Mouse (Mus musculus): ENCODE data around the gene Cyp3a16. TPM values are rescaled to one million over a fixed set of nuclear protein-coding genes. Genes with fewer than 3 reads are reported as not detected.
"Not testable (repeated sequence)": the region's sequence is repeated elsewhere in the genome, so short reads cannot be mapped to it uniquely, and the experiment has no call there.

Gene Cyp3a16
- polyA plus RNA-seq (2014; fragmentation: Nextera tagmentation; extraction: Ambion mirVana): not detected in 2 replicates

- not testable (repeated sequence) for H3K36me3 ChIP-seq (ENCODE audit: control insufficient read depth, insufficient read depth, low read length); H3K9me3 ChIP-seq (ENCODE audit: control insufficient read depth, low read length); H3K4me1 ChIP-seq (ENCODE audit: control insufficient read depth, insufficient read depth, low read length); H3K27me3 ChIP-seq (replicated peaks; ENCODE audit: control insufficient read depth, insufficient read depth, low read length); DNase-seq (ENCODE audit: low spot score); ATAC-seq (ENCODE audit: low read depth); H3K9ac ChIP-seq (ENCODE audit: low read depth, low read length); H3K4me2 ChIP-seq (ENCODE audit: low read depth, low read length); H3K27ac ChIP-seq (replicated peaks; ENCODE audit: low read depth, low read length); H3K4me3 ChIP-seq (ENCODE audit: low read depth, low read length)
- 74% methylated on average over 2 of the region's 2 CpGs for WGBS
These were observed at the start of gene Cyp3a16 for GRCm38 (mm10) chr5:145469623-145470022. Gene Cyp3a16 (minus strand): TSS chr5:145469723.

- WGBS: no CpG with 5 or more reads among the region's 6 CpGs
- H3K27me3 ChIP-seq (replicated peaks; ENCODE audit: control insufficient read depth, insufficient read depth, low read length): no peaks in the 10 kb centered on the region
- H3K9ac ChIP-seq (ENCODE audit: low read depth, low read length): no peak overlapping the region
- no peaks in the 10 kb centered on the region for H3K4me1 ChIP-seq (ENCODE audit: control insufficient read depth, insufficient read depth, low read length)
- ATAC-seq (ENCODE audit: low read depth) (no peak), DNase-seq (ENCODE audit: low spot score) (no peak)
- no peak overlapping the region for H3K4me2 ChIP-seq (ENCODE audit: low read depth, low read length)
- H3K36me3 ChIP-seq (ENCODE audit: control insufficient read depth, insufficient read depth, low read length): no peaks in the 10 kb centered on the region
- H3K4me3 ChIP-seq (ENCODE audit: low read depth, low read length): no peak overlapping the region
- H3K9me3 ChIP-seq (ENCODE audit: control insufficient read depth, low read length): no peaks in the 10 kb centered on the region
- H3K27ac ChIP-seq (replicated peaks; ENCODE audit: low read depth, low read length): no peak overlapping the region
These were observed 20.8 kb upstream of the Cyp3a16 start for GRCm38 (mm10) chr5:145490300-145490699.

GRCm38 (mm10) chr5:145464304-145465088 lies 5.0 kb downstream of the Cyp3a16 start:
- H3K9me3 ChIP-seq (ENCODE audit: control insufficient read depth, low read length): no peaks in the 10 kb centered on the region
- no peak for ATAC-seq (ENCODE audit: low read depth)
- no peaks in the 10 kb centered on the region for H3K36me3 ChIP-seq (ENCODE audit: control insufficient read depth, insufficient read depth, low read length)
- DNase-seq (ENCODE audit: low spot score): no peak
- no peak overlapping the region for H3K4me3 ChIP-seq (ENCODE audit: low read depth, low read length)
- no peaks in the 10 kb centered on the region for H3K27me3 ChIP-seq (replicated peaks; ENCODE audit: control insufficient read depth, insufficient read depth, low read length)
- H3K9ac ChIP-seq (ENCODE audit: low read depth, low read length): no peak overlapping the region
- H3K4me1 ChIP-seq (ENCODE audit: control insufficient read depth, insufficient read depth, low read length): no peaks in the 10 kb centered on the region
- WGBS: 60% methylated on average over 5 of the region's 5 CpGs
- no peak overlapping the region for H3K4me2 ChIP-seq (ENCODE audit: low read depth, low read length)
- H3K27ac ChIP-seq (replicated peaks; ENCODE audit: low read depth, low read length): no peak overlapping the region

GRCm38 (mm10) chr5:145462321-145462720 lies 7.2 kb downstream of the Cyp3a16 start:
- WGBS: 86% methylated on average over 4 of the region's 4 CpGs
- ATAC-seq (ENCODE audit: low read depth): no peak
- H3K27me3 ChIP-seq (replicated peaks; ENCODE audit: control insufficient read depth, insufficient read depth, low read length): no peaks in the 10 kb centered on the region
- H3K4me3 ChIP-seq (ENCODE audit: low read depth, low read length): no peak overlapping the region
- H3K4me2 ChIP-seq (ENCODE audit: low read depth, low read length): no peak overlapping the region
- no peaks in the 10 kb centered on the region for H3K4me1 ChIP-seq (ENCODE audit: control insufficient read depth, insufficient read depth, low read length)
- no peak overlapping the region for H3K9ac ChIP-seq (ENCODE audit: low read depth, low read length)
- no peak overlapping the region for H3K27ac ChIP-seq (replicated peaks; ENCODE audit: low read depth, low read length)
- no peaks in the 10 kb centered on the region for H3K9me3 ChIP-seq (ENCODE audit: control insufficient read depth, low read length)
- no peak for DNase-seq (ENCODE audit: low spot score)
- no peaks in the 10 kb centered on the region for H3K36me3 ChIP-seq (ENCODE audit: control insufficient read depth, insufficient read depth, low read length)

GRCm38 (mm10) chr5:145454389-145454788 lies 15.1 kb downstream of the Cyp3a16 start:
- H3K4me2 ChIP-seq (ENCODE audit: low read depth, low read length): no peak overlapping the region
- no peaks in the 10 kb centered on the region for H3K27me3 ChIP-seq (replicated peaks; ENCODE audit: control insufficient read depth, insufficient read depth, low read length)
- no peak overlapping the region for H3K27ac ChIP-seq (replicated peaks; ENCODE audit: low read depth, low read length)
- no peaks in the 10 kb centered on the region for H3K4me1 ChIP-seq (ENCODE audit: control insufficient read depth, insufficient read depth, low read length)
- DNase-seq (ENCODE audit: low spot score): no peak
- H3K4me3 ChIP-seq (ENCODE audit: low read depth, low read length): no peak overlapping the region
- no peaks in the 10 kb centered on the region for H3K36me3 ChIP-seq (ENCODE audit: control insufficient read depth, insufficient read depth, low read length)
- WGBS: 78% methylated on average over 4 of the region's 4 CpGs
- H3K9me3 ChIP-seq (ENCODE audit: control insufficient read depth, low read length): 0 out of 2 replicates have a peak, but pooled peaks cover 6% of the 10 kb centered on the region
- H3K9ac ChIP-seq (ENCODE audit: low read depth, low read length): no peak overlapping the region
- ATAC-seq (ENCODE audit: low read depth): no peak

GRCm38 (mm10) chr5:145433688-145434087 lies 35.8 kb downstream of the Cyp3a16 start:
- Histone ChIP-seq H3K27me3 (replicated peaks; ENCODE audit: control insufficient read depth, insufficient read depth, low read length) (no peaks in the 10 kb centered on the region), H3K4me2 (ENCODE audit: low read depth, low read length) (no peak overlapping the region), H3K36me3 (ENCODE audit: control insufficient read depth, insufficient read depth, low read length) (no peaks in the 10 kb centered on the region), H3K27ac (replicated peaks; ENCODE audit: low read depth, low read length) (no peak overlapping the region), H3K9ac (ENCODE audit: low read depth, low read length) (no peak overlapping the region), H3K4me1 (ENCODE audit: control insufficient read depth, insufficient read depth, low read length) (no peaks in the 10 kb centered on the region), H3K4me3 (ENCODE audit: low read depth, low read length) (no peak overlapping the region), H3K9me3 (ENCODE audit: control insufficient read depth, low read length) (peaks cover 28% of the 10 kb centered on the region; the same call in 1 of the 2 replicates)
- WGBS: 68% methylated on average over 1 of the region's 1 CpGs
- ATAC-seq (ENCODE audit: low read depth) (no peak), DNase-seq (ENCODE audit: low spot score) (no peak)

GRCm38 (mm10) chr5:145431004-145431403 lies 38.5 kb downstream of the Cyp3a16 start:
- Histone ChIP-seq H3K36me3 (ENCODE audit: control insufficient read depth, insufficient read depth, low read length) (no peaks in the 10 kb centered on the region), H3K9ac (ENCODE audit: low read depth, low read length) (no peak overlapping the region), H3K27ac (replicated peaks; ENCODE audit: low read depth, low read length) (no peak overlapping the region), H3K4me3 (ENCODE audit: low read depth, low read length) (no peak overlapping the region), H3K27me3 (replicated peaks; ENCODE audit: control insufficient read depth, insufficient read depth, low read length) (no peaks in the 10 kb centered on the region), H3K4me2 (ENCODE audit: low read depth, low read length) (no peak overlapping the region), H3K9me3 (ENCODE audit: control insufficient read depth, low read length) (peaks cover 34% of the 10 kb centered on the region; the same call in 1 of the 2 replicates), H3K4me1 (ENCODE audit: control insufficient read depth, insufficient read depth, low read length) (no peaks in the 10 kb centered on the region)
- no peak for DNase-seq (ENCODE audit: low spot score)
- ATAC-seq (ENCODE audit: low read depth): no peak

GRCm38 (mm10) chr5:145422287-145422686 lies 47.2 kb downstream of the Cyp3a16 start:
- DNase-seq (ENCODE audit: low spot score) (no peak), ATAC-seq (ENCODE audit: low read depth) (no peak)
- H3K9ac ChIP-seq (ENCODE audit: low read depth, low read length): no peak overlapping the region
- no peak overlapping the region for H3K4me3 ChIP-seq (ENCODE audit: low read depth, low read length)
- no peaks in the 10 kb centered on the region for H3K27me3 ChIP-seq (replicated peaks; ENCODE audit: control insufficient read depth, insufficient read depth, low read length)
- H3K4me1 ChIP-seq (ENCODE audit: control insufficient read depth, insufficient read depth, low read length): no peaks in the 10 kb centered on the region
- H3K27ac ChIP-seq (replicated peaks; ENCODE audit: low read depth, low read length): no peak overlapping the region
- H3K4me2 ChIP-seq (ENCODE audit: low read depth, low read length): no peak overlapping the region
- peaks cover 6% of the 10 kb centered on the region; the same call in 1 of the 2 replicates for H3K9me3 ChIP-seq (ENCODE audit: control insufficient read depth, low read length)
- whole genome bisulfite sequencing: 53% methylated on average over 1 of the region's 1 CpGs
- H3K36me3 ChIP-seq (ENCODE audit: control insufficient read depth, insufficient read depth, low read length): no peaks in the 10 kb centered on the region

- not testable (repeated sequence) for H3K27ac ChIP-seq (replicated peaks; ENCODE audit: low read depth, low read length); H3K36me3 ChIP-seq (ENCODE audit: control insufficient read depth, insufficient read depth, low read length); DNase-seq (ENCODE audit: low spot score); ATAC-seq (ENCODE audit: low read depth); H3K9ac ChIP-seq (ENCODE audit: low read depth, low read length); H3K4me2 ChIP-seq (ENCODE audit: low read depth, low read length); H3K4me3 ChIP-seq (ENCODE audit: low read depth, low read length); H3K27me3 ChIP-seq (replicated peaks; ENCODE audit: control insufficient read depth, insufficient read depth, low read length); H3K4me1 ChIP-seq (ENCODE audit: control insufficient read depth, insufficient read depth, low read length)
- whole genome bisulfite sequencing: 83% methylated on average over 9 of the region's 9 CpGs
- H3K9me3 ChIP-seq (ENCODE audit: control insufficient read depth, low read length): peaks cover 23% of the 10 kb centered on the region
These were observed 54.1 kb downstream of the Cyp3a16 start for GRCm38 (mm10) chr5:145415416-145415815.
